Mouse (Mus musculus): Measurements from ENCODE around the gene Tmem60. TPM values are rescaled to one million over a fixed set of nuclear protein-coding genes. Genes with fewer than 3 reads are reported as not detected.
A peak's percentile ranks its signal among the peaks of the same experiment; 100 is the strongest.

The Tmem60 gene
- 27.9 and 30.8 TPM in 2 replicates for polyA plus RNA-seq (2012; rRNA removed)

DNA sequence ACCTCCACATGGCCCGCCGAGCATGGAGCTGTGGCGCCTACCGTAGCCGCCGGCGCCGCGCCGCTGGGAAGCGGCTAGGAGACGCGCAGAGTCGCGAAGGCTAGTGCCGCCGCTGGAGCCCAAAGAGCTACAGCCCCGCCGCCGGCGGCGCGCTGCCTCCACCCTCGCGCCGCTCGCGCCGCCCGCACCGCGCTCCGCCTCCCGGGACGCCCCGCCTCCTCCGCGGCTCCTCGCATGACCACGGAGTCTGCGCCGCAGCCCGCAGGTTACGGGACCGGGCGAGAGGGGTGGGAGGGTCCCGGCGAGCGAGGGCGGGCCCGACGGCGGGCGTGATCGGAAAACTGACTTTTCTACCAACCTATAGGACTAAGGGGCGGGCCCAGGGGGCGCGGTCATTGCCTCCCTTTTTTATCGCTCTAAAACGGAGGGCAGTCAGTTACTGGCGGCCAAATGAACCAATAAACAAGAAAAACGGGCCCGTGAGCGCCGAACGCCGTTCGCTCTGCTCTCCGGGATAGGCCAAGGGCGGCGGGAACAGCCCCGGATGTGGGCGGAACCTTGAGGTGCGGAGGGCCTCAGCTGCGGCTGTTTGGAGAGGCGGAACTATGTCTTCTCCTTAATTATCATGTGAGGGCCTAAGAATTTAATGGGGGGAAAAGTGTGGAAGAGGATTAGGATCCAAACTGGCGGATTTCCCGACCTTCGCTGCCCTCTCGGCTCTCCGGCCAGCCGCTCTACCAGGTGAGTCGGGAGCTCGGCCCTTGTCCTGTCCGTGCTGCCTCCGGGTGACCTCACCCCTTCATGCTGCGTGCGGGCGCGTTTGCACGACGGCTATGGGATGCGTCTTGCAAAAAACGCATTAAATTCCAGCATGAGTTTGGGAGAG is at the start of gene Tmem60, which contains the start of gene Phtf2:
Tmem60 (plus strand) TSS at position 277 of the 886 bp plus-strand sequence.
Phtf2 (minus strand) TSS at position 210 of the 886 bp plus-strand sequence.
- DNase-seq (ENCODE audit: extremely low spot score in 1 of 2, low spot score in 1 of 2), result peak; percentile 98 to 99

DNA sequence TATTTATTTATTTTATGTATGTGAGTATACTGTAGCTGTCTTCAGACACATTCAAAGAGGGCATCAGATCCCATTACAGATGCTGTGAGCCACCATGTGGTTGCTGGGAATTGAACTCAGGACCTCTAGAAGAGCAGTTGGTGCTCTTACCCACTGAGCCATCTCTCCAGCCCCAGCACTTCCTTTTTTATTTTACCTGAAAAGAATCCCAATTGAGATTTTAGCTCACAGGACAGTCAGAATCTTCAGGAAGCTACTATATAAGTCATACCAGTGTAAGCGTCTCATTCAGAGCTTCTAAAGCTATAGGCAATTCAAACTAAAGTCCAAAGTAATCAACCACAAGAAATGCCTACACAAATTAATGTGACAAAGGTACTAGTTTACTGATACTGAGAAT is 47.6 kb upstream of the Tmem60 start:
- no peak for DNase-seq (ENCODE audit: extremely low spot score in 1 of 2, low spot score in 1 of 2)

GRCm38 (mm10) chr5:20837082-20837481 is 44.9 kb upstream of the Tmem60 start:
- no peak for DNase-seq (ENCODE audit: extremely low spot score in 1 of 2, low spot score in 1 of 2)

DNA sequence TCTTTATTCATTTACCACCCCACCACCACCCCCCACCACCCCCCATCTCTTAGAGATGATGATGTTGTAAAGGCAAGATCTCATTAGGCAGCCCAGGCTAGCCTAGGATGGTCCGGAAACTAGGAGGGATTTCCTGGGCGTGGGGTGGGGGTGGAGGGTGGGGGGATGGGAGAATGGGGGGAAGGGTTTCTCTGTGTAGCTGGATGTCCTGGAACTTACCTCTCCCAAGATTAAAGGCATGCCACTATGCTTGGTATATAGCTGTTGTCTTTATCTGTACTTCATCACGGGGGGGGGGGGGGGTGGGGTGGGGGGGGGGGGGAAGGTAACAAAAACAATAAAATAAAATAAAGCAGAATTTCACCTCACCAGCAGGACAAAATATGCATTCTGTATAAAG is 38.6 kb upstream of the Tmem60 start:
- DNase-seq (ENCODE audit: extremely low spot score in 1 of 2, low spot score in 1 of 2), result no peak

DNA sequence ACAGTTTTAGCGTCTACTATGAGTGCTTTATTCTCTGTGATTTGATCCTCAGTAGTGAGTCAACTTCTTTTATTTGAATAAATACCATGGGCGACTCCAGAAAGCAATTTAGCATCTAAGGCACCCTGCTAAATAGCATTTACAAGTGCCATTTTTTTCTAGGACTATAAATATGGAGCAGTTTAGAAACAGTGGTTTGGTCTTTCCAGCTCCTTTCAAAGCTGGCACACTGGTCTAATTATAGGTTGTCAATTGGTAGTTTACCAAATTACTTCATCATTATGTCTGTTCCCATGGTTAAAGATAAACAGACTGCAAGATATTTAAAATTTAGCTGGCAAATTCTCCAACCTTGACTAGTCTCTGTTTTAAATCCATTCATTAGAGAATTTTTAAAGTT is 38.2 kb upstream of the Tmem60 start:
- peak in 1 of 2 experiments; percentile 22 for DNase-seq (ENCODE audit: extremely low spot score in 1 of 2, low spot score in 1 of 2)

DNA sequence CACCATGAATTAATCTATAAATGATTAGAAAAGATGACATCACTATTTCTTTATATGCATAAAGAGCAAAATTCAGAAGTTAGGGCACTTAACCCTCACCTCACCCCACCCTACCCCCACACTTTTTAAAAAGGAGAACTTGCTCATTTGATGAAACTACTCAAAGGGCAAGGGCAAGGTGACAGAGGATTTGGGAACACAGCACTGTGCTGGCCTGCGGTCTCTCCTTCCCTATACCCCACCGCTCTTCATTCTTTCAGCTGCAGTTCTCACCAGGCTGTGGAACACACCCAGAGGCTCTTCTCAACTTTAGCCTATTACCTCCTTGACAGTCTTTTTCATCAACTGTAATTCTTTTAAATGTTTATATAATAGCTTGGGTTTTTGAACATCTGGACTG is 35.0 kb upstream of the Tmem60 start:
- DNase-seq (ENCODE audit: extremely low spot score in 1 of 2, low spot score in 1 of 2), result no peak

GRCm38 (mm10) chr5:20855066-20855465 is 26.9 kb upstream of the Tmem60 start:
- DNase-seq (ENCODE audit: extremely low spot score in 1 of 2, low spot score in 1 of 2), result no peak

DNA sequence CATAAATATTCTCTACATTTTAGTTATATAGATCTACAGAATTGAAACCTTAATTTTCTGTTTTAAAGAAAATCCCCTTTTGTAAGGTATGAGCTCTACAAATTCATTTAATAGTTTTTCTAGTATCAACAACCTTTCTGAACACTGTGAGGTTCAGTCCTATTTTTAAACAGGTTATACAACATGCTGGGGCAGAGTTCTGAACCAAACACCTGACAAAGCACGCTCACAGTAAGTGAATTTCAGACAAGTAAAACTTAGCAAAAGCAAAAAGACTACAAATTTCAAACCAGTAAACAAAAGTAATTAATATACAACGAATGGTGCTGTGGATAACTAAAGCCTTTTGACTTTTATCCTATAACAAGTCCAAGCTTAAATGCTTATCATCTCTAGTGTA is 23.6 kb upstream of the Tmem60 start:
- DNase-seq (ENCODE audit: extremely low spot score in 1 of 2, low spot score in 1 of 2), result no peak

DNA sequence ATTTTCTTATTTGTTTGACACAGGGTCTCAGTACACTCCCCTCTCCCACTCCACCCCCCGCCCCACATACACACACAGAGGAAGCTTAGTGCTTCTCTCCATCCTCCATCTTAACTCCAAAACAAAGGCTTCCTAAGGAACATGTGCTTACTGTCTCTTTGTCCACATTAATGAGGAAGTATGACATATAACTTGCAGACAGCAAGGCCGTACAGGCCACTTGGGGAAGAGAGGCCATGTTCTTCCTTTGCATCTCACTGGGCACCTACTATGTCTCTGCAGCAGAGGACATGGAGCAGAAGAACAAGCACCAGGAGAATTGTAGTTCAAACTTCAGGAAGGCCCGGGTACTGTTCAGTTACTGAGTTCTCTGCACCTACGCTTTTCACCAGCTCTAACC is 21.4 kb upstream of the Tmem60 start:
- no peak for DNase-seq (ENCODE audit: extremely low spot score in 1 of 2, low spot score in 1 of 2)

DNA sequence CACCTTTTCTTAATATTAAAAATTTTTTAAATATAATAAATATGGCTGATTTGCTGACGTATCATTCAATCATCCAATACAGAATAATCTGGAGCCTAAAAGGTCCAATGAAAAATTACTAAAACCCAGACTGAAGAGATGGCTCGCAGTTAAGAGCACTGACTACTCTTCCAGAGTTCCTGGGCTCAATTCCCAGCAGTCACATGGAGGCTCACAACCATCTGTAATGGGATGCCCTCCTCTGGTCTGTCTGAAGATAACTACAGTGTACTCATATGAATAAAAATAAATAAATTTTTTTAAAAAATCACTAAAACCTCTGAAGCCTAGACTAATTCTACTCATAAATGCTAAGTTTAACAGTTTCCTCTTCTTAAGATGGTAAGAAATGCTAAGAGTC is 20.1 kb upstream of the Tmem60 start:
- DNase-seq (ENCODE audit: extremely low spot score in 1 of 2, low spot score in 1 of 2), result no peak

DNA sequence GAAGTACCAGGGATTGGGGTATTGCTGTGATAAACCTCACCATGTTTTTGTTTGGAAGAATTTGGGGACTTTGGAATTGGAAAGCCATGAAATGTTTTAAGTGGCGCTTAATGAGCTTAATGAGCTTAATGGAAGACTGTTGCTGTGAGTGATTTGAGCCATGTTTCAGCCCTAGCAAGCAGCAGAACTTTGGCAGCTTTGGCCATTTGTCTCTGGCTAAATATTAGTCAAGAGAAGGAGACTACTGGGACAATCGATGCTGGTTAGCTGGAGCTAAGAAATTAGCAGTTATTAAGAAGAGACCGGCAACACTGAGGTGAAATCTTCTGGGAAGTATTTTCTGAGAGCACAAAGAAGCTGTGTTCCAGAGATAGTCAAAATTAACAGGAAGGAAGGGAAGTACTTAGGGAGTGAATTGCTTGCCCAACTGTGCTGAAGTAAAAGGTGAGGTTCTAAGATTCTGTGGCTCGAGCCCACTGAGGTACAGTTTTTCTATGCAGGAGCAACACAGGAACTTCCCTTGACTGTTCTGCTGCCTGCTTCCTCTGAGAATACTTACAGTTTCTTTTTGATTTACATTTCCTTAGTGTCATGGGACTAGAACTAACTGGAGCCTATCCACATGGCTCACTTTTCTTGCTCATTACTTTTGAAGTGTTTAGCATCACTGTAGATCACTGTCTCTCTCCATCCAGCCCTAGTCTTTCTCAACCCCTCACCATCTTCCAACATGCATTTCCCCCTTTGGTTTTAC is 17.6 kb upstream of the Tmem60 start:
- no peak for DNase-seq (ENCODE audit: extremely low spot score in 1 of 2, low spot score in 1 of 2)

DNA sequence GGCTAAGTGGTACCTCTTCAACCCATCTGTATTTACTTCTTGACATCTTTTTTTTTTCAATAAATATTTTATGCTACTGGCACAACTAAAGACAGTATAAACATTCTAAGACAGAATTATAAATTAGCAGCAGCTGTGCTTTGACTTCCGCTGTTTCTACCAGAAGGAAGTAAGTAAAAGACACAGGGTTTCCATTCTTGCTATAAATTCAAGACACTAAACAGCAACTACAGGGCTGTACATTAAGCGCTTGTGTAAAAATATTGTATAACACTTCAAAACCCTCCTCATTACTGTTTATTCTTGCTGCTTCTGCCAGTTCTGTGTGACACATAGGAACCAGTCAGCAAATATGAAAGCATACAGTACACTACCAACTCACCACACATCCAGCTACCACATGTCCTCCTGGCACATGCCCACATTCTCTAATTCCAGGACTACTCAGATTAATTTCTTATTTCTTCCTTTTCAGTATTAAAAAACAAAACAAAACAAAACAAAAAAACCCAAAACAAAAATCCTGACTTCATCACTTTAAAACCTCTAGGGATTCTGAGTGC is 16.7 kb upstream of the Tmem60 start:
- no peak for DNase-seq (ENCODE audit: extremely low spot score in 1 of 2, low spot score in 1 of 2)

- no peak for DNase-seq (ENCODE audit: extremely low spot score in 1 of 2, low spot score in 1 of 2)
Observed at GRCm38 (mm10) chr5:20873146-20873545, 8.8 kb upstream of the Tmem60 start.

DNA sequence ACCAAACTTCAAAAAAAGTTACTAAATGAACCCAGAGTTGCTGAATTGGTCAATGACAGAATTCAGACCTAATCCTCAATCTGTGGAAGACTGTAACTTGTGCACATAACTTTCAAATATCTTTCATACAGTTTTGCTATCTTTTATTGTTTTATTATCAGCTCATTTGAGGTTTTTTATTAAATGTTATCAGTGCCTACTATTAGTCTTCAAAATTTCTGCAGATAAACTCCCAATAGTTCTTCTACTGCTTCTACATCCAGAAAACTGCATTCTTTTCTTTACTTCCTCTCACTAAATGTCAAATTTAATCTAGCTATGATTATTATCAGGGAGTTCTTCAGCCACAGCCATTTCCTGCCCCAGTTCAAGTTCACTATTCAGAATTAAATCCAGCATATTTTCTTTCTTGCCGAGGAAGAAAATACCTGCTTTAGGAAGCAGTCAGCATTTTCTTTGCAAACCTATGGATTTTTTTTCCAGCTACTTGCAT is 5.0 kb upstream of the Tmem60 start:
- DNase-seq (ENCODE audit: extremely low spot score in 1 of 2, low spot score in 1 of 2), result no peak

- no peak for DNase-seq (ENCODE audit: extremely low spot score in 1 of 2, low spot score in 1 of 2)
Observed at GRCm38 (mm10) chr5:20880386-20880785, 1.6 kb upstream of the Tmem60 start.

DNA sequence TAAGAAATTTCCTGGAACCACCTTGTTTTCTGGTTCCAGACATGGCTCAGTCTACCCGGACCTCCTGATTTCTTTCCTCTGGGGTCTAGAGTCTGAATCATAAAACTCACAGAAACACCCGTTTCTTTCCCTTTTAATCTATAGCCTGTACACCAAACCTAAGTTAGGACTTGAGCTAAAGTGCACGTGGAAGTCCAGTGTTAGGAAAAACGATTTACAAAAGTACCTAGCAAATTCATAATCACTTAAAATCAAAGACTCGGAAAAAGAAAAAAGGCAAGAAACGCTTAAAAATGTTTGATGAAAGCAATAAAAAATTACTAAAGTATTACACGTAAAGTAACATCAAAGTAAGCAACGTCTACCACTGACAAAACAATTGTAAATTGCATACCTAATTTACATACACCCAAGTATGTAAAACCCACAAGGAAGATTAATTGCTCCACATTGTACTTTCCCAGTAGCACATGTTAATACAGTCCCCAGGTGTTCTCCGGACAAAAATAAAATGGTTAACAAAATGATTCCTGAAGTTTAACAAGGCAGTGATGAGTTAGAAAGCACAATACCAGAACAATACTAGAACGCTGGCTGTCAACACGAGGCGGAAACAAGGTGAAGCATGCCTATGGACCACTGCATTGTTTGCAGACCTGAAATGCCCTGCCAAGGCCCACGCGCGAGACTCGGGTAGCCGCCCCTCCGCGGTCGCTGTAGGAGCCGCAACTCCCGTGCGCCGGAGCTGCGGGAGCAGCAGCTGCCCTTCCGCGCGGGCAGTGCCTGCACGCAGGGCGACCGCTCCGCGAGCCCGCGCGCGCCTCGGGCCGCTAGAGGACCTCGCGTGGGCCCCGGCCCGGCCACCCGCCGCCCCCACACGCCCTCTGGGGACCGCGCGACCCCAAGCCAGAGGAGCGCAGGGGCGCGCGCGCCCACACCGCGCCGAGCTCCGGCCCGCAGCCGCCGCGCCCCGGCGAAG is 905 bp upstream of the Tmem60 start:
- peak in 1 of 2 experiments; percentile 52 for DNase-seq (ENCODE audit: extremely low spot score in 1 of 2, low spot score in 1 of 2)

DNA sequence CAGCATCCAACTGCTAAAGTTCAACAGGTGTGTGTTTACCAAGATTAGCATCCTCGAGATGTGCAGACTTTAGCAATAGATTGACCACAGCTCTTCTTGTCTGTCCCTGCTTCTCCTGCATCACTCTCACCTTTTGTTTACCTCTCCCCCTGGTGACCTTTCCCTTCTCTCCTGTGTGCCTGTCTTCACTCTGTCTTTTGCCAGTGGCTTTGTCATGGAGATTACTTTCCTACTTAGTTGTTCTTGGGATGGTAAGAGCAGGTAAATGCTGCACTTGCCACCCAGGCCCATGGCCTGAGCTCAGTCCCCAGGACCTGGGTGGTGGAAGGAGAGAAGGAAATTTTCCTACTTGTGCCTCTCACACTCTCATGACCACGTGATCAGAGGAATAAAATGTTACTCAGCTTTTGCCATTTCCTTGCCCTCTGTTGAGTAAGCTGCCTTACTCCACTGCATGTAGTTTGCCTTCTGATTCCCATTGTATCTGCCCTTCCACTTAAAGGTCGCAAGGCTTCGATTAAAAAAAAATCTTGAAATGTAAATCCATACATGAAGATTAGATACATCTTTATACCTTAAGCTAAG is 2.1 kb downstream of the Tmem60 start:
- DNase-seq (ENCODE audit: extremely low spot score in 1 of 2, low spot score in 1 of 2), result no peak

GRCm38 (mm10) chr5:20897446-20898167 is 15.6 kb downstream of the Tmem60 start:
- no peak for DNase-seq (ENCODE audit: extremely low spot score in 1 of 2, low spot score in 1 of 2)

DNA sequence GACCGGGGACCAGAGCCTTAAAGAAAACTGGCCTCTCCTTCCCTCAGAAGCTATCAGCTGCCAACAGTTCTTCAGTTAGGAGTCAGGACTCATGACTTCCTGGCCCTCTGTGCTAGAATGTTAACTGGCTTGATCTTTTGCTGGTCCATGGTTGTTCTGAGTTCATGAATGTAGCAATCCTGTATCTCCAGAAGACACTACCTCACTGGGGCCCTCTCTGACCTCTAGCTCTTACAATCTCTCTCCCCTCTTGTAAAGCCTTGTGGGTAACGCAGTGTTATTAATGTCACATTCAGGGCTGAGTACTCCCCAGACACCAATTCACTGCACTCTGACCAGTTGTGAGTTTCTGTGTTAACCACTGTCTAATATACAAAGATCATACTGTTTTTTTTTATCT is 22.7 kb downstream of the Tmem60 start:
- DNase-seq (ENCODE audit: extremely low spot score in 1 of 2, low spot score in 1 of 2), result no peak
